Mouse (Mus musculus): ENCODE measurements around the gene Tbx3. TPM values are rescaled to one million over a fixed set of nuclear protein-coding genes. Genes with fewer than 3 reads are reported as not detected.

Tbx3 gene
- polyA plus RNA-seq, 1 experiment from 2014 or later: 2.4 TPM

- Histone ChIP-seq H3K27me3 (ENCODE audit: control insufficient read depth, insufficient read depth, low read depth, low read length) (peaks cover 82% of the 10 kb centered on the region), H3K9ac (ENCODE audit: low read depth, low read length) (no peak overlapping the region), H3K27ac (ENCODE audit: low read length) (no peak overlapping the region), H3K36me3 (ENCODE audit: control insufficient read depth, insufficient read depth, low read length) (no peaks in the 10 kb centered on the region), H3K4me2 (ENCODE audit: low read length) (no peak overlapping the region), H3K9me3 (replicated peaks; ENCODE audit: control insufficient read depth, low read length, poor library complexity, severe bottlenecking) (no peaks in the 10 kb centered on the region), H3K4me3 (ENCODE audit: low read depth, low read length) (no peak overlapping the region), H3K4me1 (ENCODE audit: control insufficient read depth, insufficient read depth, low read length) (no peaks in the 10 kb centered on the region)
- WGBS: 1% methylated on average over 36 of the region's 36 CpGs
- no peak for ATAC-seq
These were observed 16.8 kb downstream of the Tbx3 start for GRCm38 (mm10) chr5:119687005-119687855.

- no peak for ATAC-seq
- Histone ChIP-seq H3K27me3 (ENCODE audit: control insufficient read depth, insufficient read depth, low read depth, low read length) (peaks cover 81% of the 10 kb centered on the region), H3K9me3 (replicated peaks; ENCODE audit: control insufficient read depth, low read length, poor library complexity, severe bottlenecking) (no peaks in the 10 kb centered on the region), H3K4me2 (ENCODE audit: low read length) (no peak overlapping the region), H3K4me1 (ENCODE audit: control insufficient read depth, insufficient read depth, low read length) (no peaks in the 10 kb centered on the region), H3K36me3 (ENCODE audit: control insufficient read depth, insufficient read depth, low read length) (no peaks in the 10 kb centered on the region), H3K27ac (ENCODE audit: low read length) (no peak overlapping the region), H3K9ac (ENCODE audit: low read depth, low read length) (no peak overlapping the region), H3K4me3 (ENCODE audit: low read depth, low read length) (no peak overlapping the region)
- 7% methylated on average over 22 of the region's 22 CpGs for WGBS
These were observed 17.4 kb downstream of the Tbx3 start for GRCm38 (mm10) chr5:119687856-119688206.

- ATAC-seq: no peak
- Histone ChIP-seq H3K9me3 (replicated peaks; ENCODE audit: control insufficient read depth, low read length, poor library complexity, severe bottlenecking) (no peaks in the 10 kb centered on the region), H3K9ac (ENCODE audit: low read depth, low read length) (no peak overlapping the region), H3K4me2 (ENCODE audit: low read length) (no peak overlapping the region), H3K36me3 (ENCODE audit: control insufficient read depth, insufficient read depth, low read length) (no peaks in the 10 kb centered on the region), H3K4me3 (ENCODE audit: low read depth, low read length) (no peak overlapping the region), H3K27me3 (ENCODE audit: control insufficient read depth, insufficient read depth, low read depth, low read length) (peaks cover 81% of the 10 kb centered on the region), H3K27ac (ENCODE audit: low read length) (no peak overlapping the region), H3K4me1 (ENCODE audit: control insufficient read depth, insufficient read depth, low read length) (no peaks in the 10 kb centered on the region)
- 7% methylated on average over 3 of the region's 3 CpGs for WGBS
These were observed 17.8 kb downstream of the Tbx3 start for GRCm38 (mm10) chr5:119688306-119688705.

GRCm38 (mm10) chr5:119688914-119689420 is 18.5 kb downstream of the Tbx3 start:
- Histone ChIP-seq H3K4me1 (ENCODE audit: control insufficient read depth, insufficient read depth, low read length) (no peaks in the 10 kb centered on the region), H3K36me3 (ENCODE audit: control insufficient read depth, insufficient read depth, low read length) (no peaks in the 10 kb centered on the region), H3K4me3 (ENCODE audit: low read depth, low read length) (no peak overlapping the region), H3K27ac (ENCODE audit: low read length) (no peak overlapping the region), H3K4me2 (ENCODE audit: low read length) (no peak overlapping the region), H3K27me3 (ENCODE audit: control insufficient read depth, insufficient read depth, low read depth, low read length) (peaks cover 78% of the 10 kb centered on the region), H3K9me3 (replicated peaks; ENCODE audit: control insufficient read depth, low read length, poor library complexity, severe bottlenecking) (no peaks in the 10 kb centered on the region), H3K9ac (ENCODE audit: low read depth, low read length) (no peak overlapping the region)
- 20% methylated on average over 8 of the region's 8 CpGs for WGBS
- ATAC-seq: no peak

- ATAC-seq: no peak
- Histone ChIP-seq H3K27me3 (ENCODE audit: control insufficient read depth, insufficient read depth, low read depth, low read length) (peaks cover 75% of the 10 kb centered on the region), H3K27ac (ENCODE audit: low read length) (no peak overlapping the region), H3K4me3 (ENCODE audit: low read depth, low read length) (no peak overlapping the region), H3K9ac (ENCODE audit: low read depth, low read length) (no peak overlapping the region), H3K4me1 (ENCODE audit: control insufficient read depth, insufficient read depth, low read length) (no peaks in the 10 kb centered on the region), H3K9me3 (replicated peaks; ENCODE audit: control insufficient read depth, low read length, poor library complexity, severe bottlenecking) (no peaks in the 10 kb centered on the region), H3K36me3 (ENCODE audit: control insufficient read depth, insufficient read depth, low read length) (no peaks in the 10 kb centered on the region), H3K4me2 (ENCODE audit: low read length) (no peak overlapping the region)
- 34% methylated on average over 3 of the region's 3 CpGs for WGBS
These were observed 19.0 kb downstream of the Tbx3 start for GRCm38 (mm10) chr5:119689501-119689900.

GRCm38 (mm10) chr5:119691075-119691474 is 20.6 kb downstream of the Tbx3 start:
- no peak overlapping the region for H3K4me3 ChIP-seq (ENCODE audit: low read depth, low read length)
- no peaks in the 10 kb centered on the region for H3K9me3 ChIP-seq (replicated peaks; ENCODE audit: control insufficient read depth, low read length, poor library complexity, severe bottlenecking)
- under 1% methylated on average over 13 of the region's 13 CpGs for WGBS
- ATAC-seq: no peak
- no peak overlapping the region for H3K27ac ChIP-seq (ENCODE audit: low read length)
- H3K27me3 ChIP-seq (ENCODE audit: control insufficient read depth, insufficient read depth, low read depth, low read length): peaks cover 72% of the 10 kb centered on the region
- H3K4me2 ChIP-seq (ENCODE audit: low read length): no peak overlapping the region
- H3K4me1 ChIP-seq (ENCODE audit: control insufficient read depth, insufficient read depth, low read length): no peaks in the 10 kb centered on the region
- H3K36me3 ChIP-seq (ENCODE audit: control insufficient read depth, insufficient read depth, low read length): no peaks in the 10 kb centered on the region
- no peak overlapping the region for H3K9ac ChIP-seq (ENCODE audit: low read depth, low read length)

- Histone ChIP-seq H3K27ac (ENCODE audit: low read length) (no peak overlapping the region), H3K4me1 (ENCODE audit: control insufficient read depth, insufficient read depth, low read length) (no peaks in the 10 kb centered on the region), H3K4me2 (ENCODE audit: low read length) (no peak overlapping the region), H3K9me3 (replicated peaks; ENCODE audit: control insufficient read depth, low read length, poor library complexity, severe bottlenecking) (no peaks in the 10 kb centered on the region), H3K4me3 (ENCODE audit: low read depth, low read length) (no peak overlapping the region), H3K27me3 (ENCODE audit: control insufficient read depth, insufficient read depth, low read depth, low read length) (peaks cover 60% of the 10 kb centered on the region), H3K36me3 (ENCODE audit: control insufficient read depth, insufficient read depth, low read length) (no peaks in the 10 kb centered on the region), H3K9ac (ENCODE audit: low read depth, low read length) (no peak overlapping the region)
- no peak for ATAC-seq
- WGBS: 33% methylated on average over 6 of the region's 6 CpGs
These were observed 22.0 kb downstream of the Tbx3 start for GRCm38 (mm10) chr5:119692425-119692824.

GRCm38 (mm10) chr5:119694914-119695313 is 24.4 kb downstream of the Tbx3 start:
- Histone ChIP-seq H3K27me3 (ENCODE audit: control insufficient read depth, insufficient read depth, low read depth, low read length) (peaks cover 37% of the 10 kb centered on the region), H3K36me3 (ENCODE audit: control insufficient read depth, insufficient read depth, low read length) (no peaks in the 10 kb centered on the region), H3K4me1 (ENCODE audit: control insufficient read depth, insufficient read depth, low read length) (no peaks in the 10 kb centered on the region), H3K27ac (ENCODE audit: low read length) (no peak overlapping the region), H3K4me2 (ENCODE audit: low read length) (no peak overlapping the region), H3K9ac (ENCODE audit: low read depth, low read length) (no peak overlapping the region), H3K9me3 (replicated peaks; ENCODE audit: control insufficient read depth, low read length, poor library complexity, severe bottlenecking) (no peaks in the 10 kb centered on the region), H3K4me3 (ENCODE audit: low read depth, low read length) (no peak overlapping the region)
- no peak for ATAC-seq
- 10% methylated on average over 8 of the region's 8 CpGs for WGBS

- no peaks in the 10 kb centered on the region for H3K36me3 ChIP-seq (ENCODE audit: control insufficient read depth, insufficient read depth, low read length)
- 75% methylated on average over 1 of the region's 1 CpGs for WGBS
- H3K4me1 ChIP-seq (ENCODE audit: control insufficient read depth, insufficient read depth, low read length): peaks cover 5% of the 10 kb centered on the region
- no peak overlapping the region for H3K9ac ChIP-seq (ENCODE audit: low read depth, low read length)
- peaks cover 19% of the 10 kb centered on the region for H3K27me3 ChIP-seq (ENCODE audit: control insufficient read depth, insufficient read depth, low read depth, low read length)
- ATAC-seq: no peak
- H3K27ac ChIP-seq (ENCODE audit: low read length): no peak overlapping the region
- H3K4me2 ChIP-seq (ENCODE audit: low read length): no peak overlapping the region
- H3K9me3 ChIP-seq (replicated peaks; ENCODE audit: control insufficient read depth, low read length, poor library complexity, severe bottlenecking): no peaks in the 10 kb centered on the region
- no peak overlapping the region for H3K4me3 ChIP-seq (ENCODE audit: low read depth, low read length)
These were observed 32.6 kb downstream of the Tbx3 start for GRCm38 (mm10) chr5:119703031-119703430.

Measured in midbrain, embryonic 16.5 days (tissue).